Mouse (Mus musculus) ZHBTc4 (cell line): ENCODE data around the gene Rrp7a.
A peak's percentile ranks its signal among the peaks of the same experiment; 100 is the strongest.

Experiments
- DNase-seq: peaks from one replicate; pipeline ENCODE4 v3.0.0-alpha.2; 2011; ENCODE audit warnings: low read depth, low spot score

The Rrp7a gene

GRCm38 (mm10) chr15:83111874-83112273 lies 10.7 kb downstream of the Rrp7a start:
- DNase-seq: no peak

GRCm38 (mm10) chr15:83111290-83111689 lies 11.3 kb downstream of the Rrp7a start:
- no peak for DNase-seq

GRCm38 (mm10) chr15:83107814-83108213 lies 14.8 kb downstream of the Rrp7a start:
- DNase-seq: no peak

GRCm38 (mm10) chr15:83106426-83106825 lies 16.2 kb downstream of the Rrp7a start:
- no peak for DNase-seq

GRCm38 (mm10) chr15:83103111-83103510 lies 19.5 kb downstream of the Rrp7a start:
- no peak for DNase-seq

GRCm38 (mm10) chr15:83100332-83100662 lies 22.3 kb downstream of the Rrp7a start:
- no peak for DNase-seq

- peak; percentile 98 for DNase-seq
Observed at GRCm38 (mm10) chr15:83099533-83100331, 22.9 kb downstream of the Rrp7a start.

GRCm38 (mm10) chr15:83095950-83096349 lies 26.7 kb downstream of the Rrp7a start:
- DNase-seq: no peak

GRCm38 (mm10) chr15:83093687-83094086 lies 28.9 kb downstream of the Rrp7a start:
- no peak for DNase-seq

GRCm38 (mm10) chr15:83090874-83091273 lies 31.7 kb downstream of the Rrp7a start:
- peak; percentile 94 for DNase-seq

- DNase-seq: no peak
Observed at GRCm38 (mm10) chr15:83089429-83089605, 33.3 kb downstream of the Rrp7a start, which contains the start of gene Serhl. Gene Serhl (plus strand): TSS chr15:83089506.

GRCm38 (mm10) chr15:83088495-83089428 lies 33.8 kb downstream of the Rrp7a start:
- no peak for DNase-seq

GRCm38 (mm10) chr15:83086636-83087328 lies 35.8 kb downstream of the Rrp7a start:
- DNase-seq: no peak

GRCm38 (mm10) chr15:83085901-83086300 lies 36.7 kb downstream of the Rrp7a start:
- DNase-seq: peak; percentile 89

- peak; percentile 32 for DNase-seq
Observed at GRCm38 (mm10) chr15:83084022-83084640, 38.5 kb downstream of the Rrp7a start.

- DNase-seq: no peak
Observed at GRCm38 (mm10) chr15:83083530-83083929, 39.1 kb downstream of the Rrp7a start.

- DNase-seq: peak; percentile 61
Observed at GRCm38 (mm10) chr15:83075607-83076525, 46.7 kb downstream of the Rrp7a start.

- no peak for DNase-seq
Observed at GRCm38 (mm10) chr15:83074179-83074578, 48.4 kb downstream of the Rrp7a start.

- DNase-seq: peak; percentile 62
Observed at GRCm38 (mm10) chr15:83071752-83072151, 50.8 kb downstream of the Rrp7a start.

GRCm38 (mm10) chr15:83070942-83071341 lies 51.7 kb downstream of the Rrp7a start:
- no peak for DNase-seq

- DNase-seq: peak; percentile 72
Observed at GRCm38 (mm10) chr15:83068270-83068669, 54.3 kb downstream of the Rrp7a start.
